Mouse (Mus musculus) stomach, embryonic 14.5 days (tissue): Measurements from ENCODE around the gene Cryz. TPM values are rescaled to one million over a fixed set of nuclear protein-coding genes. Genes with fewer than 3 reads are reported as not detected.

Experiments
- ATAC-seq: fragments of 200-750 bp; cut with Nextera tagmentation; 2 replicates; pipeline ENCODE4 v1.8.0; 2017; ENCODE audit warnings: low read depth, moderate TSS enrichment; ENCODE audit not compliant: insufficient number of reproducible peaks, insufficient read depth, low FRiP score
- H3K27ac ChIP-seq: fragments of 300-500 bp; sonication (generic); 2 replicates; pipeline ENCODE4 v1.5.1; 2014; ENCODE audit warnings: mild to moderate bottlenecking, low read length, moderate library complexity, mixed read lengths
- H3K27me3 ChIP-seq: fragments of 300-500 bp; sonication (generic); 2 replicates; pipeline ENCODE4 v1.6.1; 2014; ENCODE audit warnings: low read length, control low read depth, mixed read lengths; ENCODE audit not compliant: control insufficient read depth, insufficient read depth
- H3K36me3 ChIP-seq: fragments of 300-500 bp; sonication (generic); 2 replicates; pipeline ENCODE4 v1.6.1; 2014; ENCODE audit warnings: mild to moderate bottlenecking, control low read depth, low read length, moderate library complexity, mixed read lengths; ENCODE audit not compliant: control insufficient read depth, insufficient read depth
- H3K4me1 ChIP-seq: fragments of 300-500 bp; sonication (generic); 2 replicates; pipeline ENCODE4 v1.6.1; 2014; ENCODE audit warnings: low read length, control low read depth, mixed read lengths; ENCODE audit not compliant: control insufficient read depth, insufficient read depth
- H3K4me2 ChIP-seq: fragments of 300-500 bp; sonication (generic); replicated peaks from 2 replicates; pipeline ENCODE4 v1.6.1; 2014; ENCODE audit warnings: low read depth, low read length, control low read depth
- H3K4me3 ChIP-seq: fragments of 300-500 bp; sonication (generic); 2 replicates; pipeline ENCODE4 v1.5.1; 2014; ENCODE audit warnings: low read depth, low read length, control low read depth
- H3K9ac ChIP-seq: fragments of 300-500 bp; sonication (generic); replicated peaks from 2 replicates; pipeline ENCODE4 v1.6.1; 2014; ENCODE audit warnings: low read depth, mild to moderate bottlenecking, control low read depth, low read length, moderate library complexity, mixed read lengths
- H3K9me3 ChIP-seq: fragments of 300-500 bp; sonication (generic); 2 replicates; pipeline ENCODE4 v1.6.1; 2016; ENCODE audit warnings: low read depth, low read length, control low read depth; ENCODE audit not compliant: control insufficient read depth
- WGBS: fragments of 180-500 bp; shearing (Covaris S2); extraction: QIAGEN DNeasy Blood & Tissue Kit; methylation state at CpG from one replicate; pipeline ENCODE4 v1.1.7; 2014; 5-methylcytosine and 5-hydroxymethylcytosine counted together
- polyA plus RNA-seq: library from polyadenylated mRNA; unstranded; fragments of >200 nt; fragmentation: Nextera tagmentation; extraction: Ambion mirVana; gene quantifications from 2 replicates; pipeline ENCODE4 v1.2.1, GENCODE M21; 2014

Cryz gene
- polyA plus RNA-seq, 1 experiment from 2014 or later: 20.1 TPM

- 43% methylated on average over 24 of the region's 24 CpGs for WGBS
- Histone ChIP-seq H3K9me3 (no peaks in the 10 kb centered on the region), H3K9ac (no peak overlapping the region), H3K27ac (no peak overlapping the region), H3K4me2 (no peak overlapping the region), H3K4me3 (no peak overlapping the region), H3K27me3 (no peaks in the 10 kb centered on the region), H3K36me3 (no peaks in the 10 kb centered on the region), H3K4me1 (no peaks in the 10 kb centered on the region)
- no peak for ATAC-seq
These were observed 56.3 kb downstream of the Cryz start for GRCm38 (mm10) chr3:154652581-154653420.

- Histone ChIP-seq H3K4me3 (no peak overlapping the region), H3K27ac (no peak overlapping the region), H3K4me2 (no peak overlapping the region), H3K4me1 (no peaks in the 10 kb centered on the region), H3K36me3 (no peaks in the 10 kb centered on the region), H3K27me3 (no peaks in the 10 kb centered on the region), H3K9me3 (no peaks in the 10 kb centered on the region), H3K9ac (no peak overlapping the region)
- WGBS: 64% methylated on average over 5 of the region's 5 CpGs
- no peak for ATAC-seq
These were observed 56.9 kb downstream of the Cryz start for GRCm38 (mm10) chr3:154653454-154653853.

GRCm38 (mm10) chr3:154654284-154654683 lies 57.8 kb downstream of the Cryz start:
- ATAC-seq: no peak
- Histone ChIP-seq H3K9me3 (no peaks in the 10 kb centered on the region), H3K27me3 (no peaks in the 10 kb centered on the region), H3K27ac (no peak overlapping the region), H3K9ac (no peak overlapping the region), H3K4me2 (no peak overlapping the region), H3K4me1 (no peaks in the 10 kb centered on the region), H3K36me3 (no peaks in the 10 kb centered on the region), H3K4me3 (no peak overlapping the region)
- 40% methylated on average over 6 of the region's 6 CpGs for WGBS

- Histone ChIP-seq H3K9ac (no peak overlapping the region), H3K27ac (no peak overlapping the region), H3K36me3 (no peaks in the 10 kb centered on the region), H3K9me3 (no peaks in the 10 kb centered on the region), H3K27me3 (no peaks in the 10 kb centered on the region), H3K4me2 (no peak overlapping the region), H3K4me3 (no peak overlapping the region), H3K4me1 (no peaks in the 10 kb centered on the region)
- ATAC-seq: no peak
- WGBS: 65% methylated on average over 12 of the region's 12 CpGs
These were observed 58.4 kb downstream of the Cryz start for GRCm38 (mm10) chr3:154654901-154655300.

- no peak overlapping the region for H3K9ac ChIP-seq
- H3K9me3 ChIP-seq: no peaks in the 10 kb centered on the region
- no peaks in the 10 kb centered on the region for H3K4me1 ChIP-seq
- H3K4me2 ChIP-seq: no peak overlapping the region
- 86% methylated on average over 5 of the region's 5 CpGs for WGBS
- no peak overlapping the region for H3K27ac ChIP-seq
- no peaks in the 10 kb centered on the region for H3K27me3 ChIP-seq
- H3K4me3 ChIP-seq: no peak overlapping the region
- ATAC-seq: no peak
- H3K36me3 ChIP-seq: no peaks in the 10 kb centered on the region
These were observed 59.2 kb downstream of the Cryz start for GRCm38 (mm10) chr3:154655711-154656110.

- Histone ChIP-seq H3K27me3 (peaks cover 11% of the 10 kb centered on the region; the same call in 1 of the 2 replicates), H3K36me3 (no peaks in the 10 kb centered on the region), H3K9me3 (no peaks in the 10 kb centered on the region), H3K4me3 (peak within 1 kb of the TSS; percentile 29), H3K27ac (no peak within 1 kb of the TSS), H3K4me2 (peak within 1 kb of the TSS; percentile 55), H3K4me1 (peaks cover 4% of the 10 kb centered on the region; the same call in 1 of the 2 replicates), H3K9ac (no peak within 1 kb of the TSS)
- ATAC-seq: peak; percentile 2; the same call in 1 of the 2 replicates
- WGBS: 35% methylated on average over 7 of the region's 7 CpGs
These were observed 67.0 kb downstream of the Cryz start, which contains the start of gene Erich3 for GRCm38 (mm10) chr3:154663545-154663944. TSS of gene Erich3 (plus strand) at chr3:154663859.

- WGBS: 2% methylated on average over 25 of the region's 27 CpGs
- Histone ChIP-seq H3K9me3 (no peaks in the 10 kb centered on the region), H3K36me3 (no peaks in the 10 kb centered on the region), H3K4me1 (peaks cover 4% of the 10 kb centered on the region; the same call in 1 of the 2 replicates), H3K9ac (no peak overlapping the region), H3K4me2 (peak overlapping the region; percentile 55), H3K27ac (no peak overlapping the region), H3K27me3 (peaks cover 11% of the 10 kb centered on the region; the same call in 1 of the 2 replicates), H3K4me3 (peak overlapping the region; percentile 29)
- ATAC-seq: peak; percentile 72
These were observed 67.6 kb downstream of the Cryz start for GRCm38 (mm10) chr3:154663976-154664581.

GRCm38 (mm10) chr3:154664636-154665035 lies 68.1 kb downstream of the Cryz start:
- Histone ChIP-seq H3K9ac (no peak overlapping the region), H3K9me3 (no peaks in the 10 kb centered on the region), H3K27me3 (peaks cover 11% of the 10 kb centered on the region; the same call in 1 of the 2 replicates), H3K27ac (no peak overlapping the region), H3K4me3 (no peak overlapping the region), H3K36me3 (no peaks in the 10 kb centered on the region), H3K4me1 (peaks cover 4% of the 10 kb centered on the region; the same call in 1 of the 2 replicates), H3K4me2 (peak overlapping the region; percentile 55)
- WGBS: 31% methylated on average over 4 of the region's 4 CpGs
- ATAC-seq: no peak
